Mouse (Mus musculus): Measurements from ENCODE around the gene Xlr5b.
"Not testable (repeated sequence)": the region's sequence is repeated elsewhere in the genome, so short reads cannot be mapped to it uniquely, and the experiment has no call there.

Xlr5b gene

DNA sequence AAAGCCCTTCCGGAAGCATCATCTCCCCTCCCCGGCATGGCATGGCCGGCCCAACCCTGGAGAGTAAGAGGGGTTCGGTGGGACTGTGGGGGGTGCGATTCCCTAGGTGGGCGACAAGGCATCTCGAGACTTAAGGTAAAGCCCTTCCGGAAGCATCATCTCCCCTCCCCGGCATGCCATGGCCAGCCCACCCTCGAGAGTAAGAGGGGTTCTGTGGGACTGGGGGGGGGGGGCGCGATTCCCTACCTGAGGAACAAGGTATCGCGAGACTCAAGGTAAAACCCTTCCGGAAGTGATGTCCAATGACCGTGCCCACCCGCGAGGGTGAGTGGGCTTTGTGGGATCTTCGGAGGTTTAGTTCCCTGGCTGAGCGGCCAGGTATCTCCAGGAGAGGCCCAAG, at the start of gene Xlr5b:
Gene Xlr5b, plus strand, starts transcription at position 301 of the 400 bp plus-strand sequence.
- not testable (repeated sequence) for DNase-seq

DNA sequence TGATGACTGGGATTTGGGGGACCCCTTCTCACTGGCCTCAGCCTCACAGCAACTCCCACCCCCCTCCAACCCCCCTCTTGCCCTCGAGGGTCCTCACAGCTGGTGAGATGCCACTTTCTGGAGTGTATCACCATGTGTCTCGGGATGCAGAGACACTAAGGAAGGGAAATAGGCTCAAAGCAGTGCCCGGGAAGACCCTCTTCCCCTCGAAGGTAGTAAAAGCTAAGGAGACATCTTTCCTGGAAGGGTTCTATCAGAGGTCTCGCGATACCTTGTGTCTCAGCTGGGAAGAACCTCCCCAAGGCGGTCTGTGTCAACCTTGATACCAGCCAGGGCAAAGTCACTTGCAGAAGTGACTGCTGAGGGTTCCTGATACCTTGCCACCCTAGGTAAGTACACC, 31.8 kb upstream of the Xlr5b start, which contains the start of gene Gm14685:
Gene Gm14685, plus strand, starts transcription at position 301 of the 400 bp plus-strand sequence.
- not testable (repeated sequence) for DNase-seq

DNA sequence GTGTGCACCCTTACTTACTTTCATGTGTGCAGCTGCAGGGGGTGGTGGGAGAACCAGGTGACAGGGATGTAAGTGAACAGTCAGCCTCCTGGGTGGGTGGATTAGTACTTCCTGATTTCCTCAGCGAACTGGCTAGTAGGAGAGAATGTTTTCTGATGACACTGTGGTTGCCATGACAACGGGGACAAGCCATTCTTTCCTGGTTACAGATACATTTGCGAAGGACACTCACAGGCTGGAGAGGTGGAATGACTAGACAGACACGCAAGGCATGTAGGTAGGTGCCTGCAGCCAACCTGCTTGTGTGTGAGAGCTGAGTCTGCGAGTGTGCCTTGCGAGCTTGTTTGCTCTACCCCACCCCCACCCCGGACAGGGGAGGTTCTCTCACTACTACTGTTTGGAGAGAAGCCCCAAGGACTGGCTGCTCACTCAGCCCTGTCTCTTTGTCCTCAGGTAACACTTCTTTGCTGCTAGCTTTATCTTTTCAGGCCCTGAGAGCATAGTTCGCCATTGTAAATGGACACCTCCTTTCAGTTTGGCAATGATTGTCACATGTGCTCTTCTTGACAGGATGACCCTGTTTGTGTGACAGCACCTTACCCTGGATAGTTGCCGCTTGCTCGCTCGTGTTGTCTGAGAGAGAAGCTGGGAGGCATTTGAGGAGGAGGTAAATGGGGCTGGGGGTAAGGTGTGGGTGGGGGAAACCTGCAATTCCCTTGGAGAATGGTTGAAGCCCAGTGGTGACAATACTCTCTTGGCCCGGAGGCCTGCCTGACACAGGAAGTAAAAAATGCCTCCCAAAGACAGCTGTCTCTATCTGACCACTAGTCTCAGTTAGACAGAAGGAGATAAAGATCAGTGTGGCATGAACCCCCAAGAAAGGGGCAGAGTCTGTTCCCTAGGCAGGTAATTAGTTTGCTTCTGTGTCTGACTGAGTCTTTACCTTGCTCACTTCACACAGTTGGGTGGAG, 25.5 kb upstream of the Xlr5b start:
- DNase-seq = not testable (repeated sequence)

DNA sequence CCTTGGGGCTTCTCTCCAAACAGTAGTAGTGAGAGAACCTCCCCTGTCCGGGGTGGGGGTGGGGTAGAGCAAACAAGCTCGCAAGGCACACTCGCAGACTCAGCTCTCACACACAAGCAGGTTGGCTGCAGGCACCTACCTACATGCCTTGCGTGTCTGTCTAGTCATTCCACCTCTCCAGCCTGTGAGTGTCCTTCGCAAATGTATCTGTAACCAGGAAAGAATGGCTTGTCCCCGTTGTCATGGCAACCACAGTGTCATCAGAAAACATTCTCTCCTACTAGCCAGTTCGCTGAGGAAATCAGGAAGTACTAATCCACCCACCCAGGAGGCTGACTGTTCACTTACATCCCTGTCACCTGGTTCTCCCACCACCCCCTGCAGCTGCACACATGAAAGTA, 5.4 kb upstream of the Xlr5b start:
- DNase-seq = not testable (repeated sequence)

DNA sequence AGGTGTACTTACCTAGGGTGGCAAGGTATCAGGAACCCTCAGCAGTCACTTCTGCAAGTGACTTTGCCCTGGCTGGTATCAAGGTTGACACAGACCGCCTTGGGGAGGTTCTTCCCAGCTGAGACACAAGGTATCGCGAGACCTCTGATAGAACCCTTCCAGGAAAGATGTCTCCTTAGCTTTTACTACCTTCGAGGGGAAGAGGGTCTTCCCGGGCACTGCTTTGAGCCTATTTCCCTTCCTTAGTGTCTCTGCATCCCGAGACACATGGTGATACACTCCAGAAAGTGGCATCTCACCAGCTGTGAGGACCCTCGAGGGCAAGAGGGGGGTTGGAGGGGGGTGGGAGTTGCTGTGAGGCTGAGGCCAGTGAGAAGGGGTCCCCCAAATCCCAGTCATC, 754 bp downstream of the Xlr5b start, which contains the start of gene DXBay18:
Gene DXBay18, minus strand, starts transcription at position 101 of the 400 bp plus-strand sequence.
- not testable (repeated sequence) for DNase-seq

DNA sequence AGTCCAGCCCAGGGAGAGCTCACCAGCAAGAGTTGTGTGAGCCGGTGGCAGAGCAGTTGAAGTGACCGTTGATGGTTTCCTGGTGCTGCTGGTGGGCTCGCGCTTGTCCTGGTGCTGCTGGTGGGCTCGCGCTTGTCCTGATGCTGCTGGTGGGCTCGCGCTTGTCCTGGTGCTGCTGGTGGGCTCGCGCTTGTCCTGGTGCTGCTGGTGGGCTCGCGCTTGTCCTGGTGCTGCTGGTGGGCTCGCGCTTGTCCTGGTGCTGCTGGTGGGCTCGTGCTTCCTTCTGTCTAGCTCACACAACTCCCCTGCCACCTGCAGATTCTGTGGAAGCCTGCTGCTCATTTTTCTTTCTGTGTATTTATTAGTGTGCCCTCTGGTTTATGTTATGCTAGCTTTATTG, 28.3 kb downstream of the Xlr5b start, which contains the start of gene Spin2d:
Gene Spin2d, minus strand, starts transcription at position 101 of the 400 bp plus-strand sequence.
- DNase-seq = not testable (repeated sequence)

DNA sequence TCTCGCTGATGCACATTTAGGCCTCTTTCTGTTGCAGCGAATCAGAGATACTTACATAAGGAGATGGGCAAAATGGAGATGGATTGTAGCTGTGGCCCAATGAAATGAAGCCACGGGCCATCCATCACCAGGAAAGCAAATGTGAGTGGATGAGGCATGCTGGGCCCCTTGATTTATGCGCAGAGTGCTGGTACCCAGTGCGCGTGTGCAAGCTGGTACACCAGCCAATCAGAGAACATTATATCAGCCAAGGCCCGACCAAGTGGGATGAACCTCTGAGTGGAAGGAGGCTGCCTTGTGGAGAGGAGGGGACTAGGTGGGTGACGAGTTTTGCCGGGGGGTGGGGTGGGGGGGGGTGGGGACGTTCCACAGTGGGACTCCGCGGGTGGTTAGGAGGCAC, 43.3 kb downstream of the Xlr5b start, which contains the start of gene Xlr3b:
Gene Xlr3b, plus strand, starts transcription at position 274 of the 400 bp plus-strand sequence.
- peak; percentile 4 for DNase-seq
